Mouse (Mus musculus) hindbrain, embryonic 10.5 days (tissue): Measurements from ENCODE around the gene Gm6890. TPM values are rescaled to one million over a fixed set of nuclear protein-coding genes. Genes with fewer than 3 reads are reported as not detected.
"Not testable (repeated sequence)": the region's sequence is repeated elsewhere in the genome, so short reads cannot be mapped to it uniquely, and the experiment has no call there.

Experiments
- DNase-seq: peaks from one replicate; pipeline ENCODE4 v3.0.0-alpha.2; 2017; ENCODE audit warnings: low spot score
- H3K27ac ChIP-seq: fragments of 300-500 bp; sonication (generic); 2 replicates; pipeline ENCODE4 v1.5.1; 2016; ENCODE audit warnings: mild to moderate bottlenecking, moderate library complexity
- H3K27me3 ChIP-seq: fragments of 300-500 bp; sonication (generic); 2 replicates; pipeline ENCODE4 v1.6.1; 2016; ENCODE audit warnings: mild to moderate bottlenecking; ENCODE audit not compliant: poor library complexity, insufficient read depth, severe bottlenecking
- H3K36me3 ChIP-seq: fragments of 300-500 bp; sonication (generic); 2 replicates; pipeline ENCODE4 v1.6.1; 2016; ENCODE audit warnings: mild to moderate bottlenecking, moderate library complexity
- H3K4me1 ChIP-seq: fragments of 300-500 bp; sonication (generic); replicated peaks from 2 replicates; pipeline ENCODE4 v1.6.1; 2016; ENCODE audit warnings: mild to moderate bottlenecking
- H3K4me3 ChIP-seq: fragments of 300-500 bp; sonication (generic); 2 replicates; pipeline ENCODE4 v1.5.1; 2016; ENCODE audit warnings: mild to moderate bottlenecking, moderate library complexity
- H3K9me3 ChIP-seq: fragments of 300-500 bp; sonication (generic); 2 replicates; pipeline ENCODE4 v1.6.1; 2016; ENCODE audit warnings: mild to moderate bottlenecking, moderate library complexity
- WGBS: fragments of 180-500 bp; shearing (Covaris S2); methylation state at CpG from one replicate; pipeline ENCODE4 v1.1.7; 2016; 5-methylcytosine and 5-hydroxymethylcytosine counted together
- polyA plus RNA-seq: library from polyadenylated mRNA; unstranded; fragments of >200 nt; fragmentation: Nextera tagmentation; extraction: Ambion mirVana; gene quantifications from 2 replicates; pipeline ENCODE4 v1.2.1, GENCODE M21; 2016

The Gm6890 gene
- not detected in 2 replicates for polyA plus RNA-seq

GRCm38 (mm10) chrX:74740627-74741026 lies at the start of gene Gm6890:
Gm6890 (plus strand) TSS chrX:74740927.
- not testable (repeated sequence) for H3K27ac ChIP-seq, H3K4me1 ChIP-seq
- WGBS = 88% methylated on average over 9 of the region's 9 CpGs

GRCm38 (mm10) chrX:74726195-74726594 lies 14.5 kb upstream of the Gm6890 start:
- WGBS = 88% methylated on average over 10 of the region's 10 CpGs
- not testable (repeated sequence) for H3K27ac ChIP-seq, H3K4me3 ChIP-seq, DNase-seq, H3K4me1 ChIP-seq, H3K36me3 ChIP-seq, H3K27me3 ChIP-seq, H3K9me3 ChIP-seq

More at GRCm38 (mm10) chrX:74740627-74741026, at the start of gene Gm6890:
- not testable (repeated sequence) for H3K27me3 ChIP-seq, DNase-seq, H3K36me3 ChIP-seq, H3K4me3 ChIP-seq, H3K9me3 ChIP-seq

GRCm38 (mm10) chrX:74770715-74771114 lies 30.0 kb downstream of the Gm6890 start:
- H3K9me3 ChIP-seq, H3K4me3 ChIP-seq, H3K27me3 ChIP-seq, H3K36me3 ChIP-seq, H3K4me1 ChIP-seq, DNase-seq, H3K27ac ChIP-seq: not testable (repeated sequence)
- WGBS = no CpG with 5 or more reads among the region's 1 CpGs

Other genes with a start within 250 kb of the Gm6890 start
- gene Olfr1326-ps1, start 166.0 kb upstream of the Gm6890 start, polyA plus RNA-seq = not detected in 2 replicates
- gene Olfr1325, start 148.2 kb upstream of the Gm6890 start, polyA plus RNA-seq = not detected in 2 replicates
- 0.10 TPM in 1 of 2 replicates, not detected in the other for gene Gm5640, start 95.3 kb upstream of the Gm6890 start, polyA plus RNA-seq
- 0.17 TPM in 1 of 2 replicates, not detected in the other for gene Gm5936, start 96.3 kb downstream of the Gm6890 start, polyA plus RNA-seq